Mouse (Mus musculus) NIH3T3 (cell line): ENCODE measurements at regions not wholly inside any gene's neighbourhood (a gene's known extent, or its start where the extent isn't known, plus 50 kb on each side); places are given as distances from the start of the nearest gene placed in this dataset.
A peak's percentile ranks its signal among the peaks of the same experiment; 100 is the strongest.
"Not testable (repeated sequence)": the region's sequence is repeated elsewhere in the genome, so short reads cannot be mapped to it uniquely, and the experiment has no call there.

Experiments
- DNase-seq: peaks from one replicate; pipeline ENCODE4 v3.0.0-alpha.2; 2012; ENCODE audit warnings: low read depth

DNA sequence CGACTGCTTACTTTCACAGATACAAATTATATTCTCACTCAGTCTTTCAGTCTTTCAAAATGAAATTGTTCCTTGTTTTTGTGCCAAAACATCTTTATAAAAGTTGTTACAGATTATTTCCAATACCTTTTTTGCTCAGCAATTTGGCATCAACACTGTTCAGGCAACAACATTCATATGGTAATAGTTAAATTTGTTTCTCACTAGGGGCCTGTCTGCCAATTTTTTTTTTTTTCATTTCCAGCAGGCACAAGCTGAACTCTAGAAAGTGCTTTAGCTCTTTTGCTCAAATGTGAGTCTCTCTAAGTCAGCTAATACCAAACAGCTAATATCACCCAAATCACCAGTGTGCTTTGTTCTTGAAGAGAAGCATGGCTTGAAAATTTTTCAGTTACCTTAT lies 199.4 kb downstream of the Antxr2 start:
- peak; percentile 45 for DNase-seq

GRCm38 (mm10) chr5:97817485-97817884 lies 213.4 kb downstream of the Antxr2 start:
- no peak for DNase-seq

- DNase-seq = no peak
Measured at GRCm38 (mm10) chr5:97815357-97815756, 215.5 kb downstream of the Antxr2 start.

GRCm38 (mm10) chr5:97814700-97815099 lies 216.1 kb downstream of the Antxr2 start:
- no peak for DNase-seq

- no peak for DNase-seq
Measured at GRCm38 (mm10) chr5:97812611-97813350, 218.1 kb downstream of the Antxr2 start.

DNA sequence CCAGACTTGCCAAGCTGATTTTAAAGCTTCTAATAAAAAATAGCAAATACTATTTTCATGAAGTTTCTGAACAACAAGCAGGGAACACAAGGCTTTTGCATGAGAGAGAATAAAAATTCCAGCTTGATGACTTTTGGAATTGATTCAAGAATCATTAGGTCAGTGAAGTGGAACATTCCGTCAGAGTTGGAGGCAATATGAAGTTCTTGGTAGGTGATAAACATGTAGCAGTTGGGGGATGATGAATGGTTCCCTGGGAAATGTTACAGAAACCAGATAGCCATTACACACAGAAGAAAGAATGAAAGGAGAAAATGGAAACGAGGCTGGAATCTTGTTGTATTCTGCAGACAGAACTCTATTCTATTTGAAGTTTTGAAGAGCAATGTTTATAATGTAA lies 221.8 kb downstream of the Antxr2 start:
- no peak for DNase-seq

GRCm38 (mm10) chr5:97807171-97807570 lies 223.7 kb downstream of the Antxr2 start:
- DNase-seq = no peak

DNA sequence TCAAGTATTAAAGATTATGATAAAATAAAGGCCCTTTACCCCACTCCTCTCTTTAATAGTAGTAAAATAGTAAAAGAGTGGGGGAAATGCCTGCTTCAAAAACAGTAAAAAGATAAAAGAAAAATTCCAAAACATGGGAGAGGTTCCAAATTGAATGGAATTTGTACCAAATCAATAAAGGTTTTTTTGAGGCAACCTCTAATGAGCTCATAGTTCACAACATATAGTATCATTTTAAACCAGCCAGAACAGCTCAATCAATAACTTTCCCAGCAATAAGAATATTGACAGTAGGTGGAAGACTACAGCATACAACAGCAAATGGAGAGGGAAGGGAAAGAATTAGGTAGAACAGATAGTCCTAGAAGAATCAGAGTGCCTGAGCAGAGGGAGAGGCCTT lies 224.1 kb downstream of the Antxr2 start:
- DNase-seq = no peak

DNA sequence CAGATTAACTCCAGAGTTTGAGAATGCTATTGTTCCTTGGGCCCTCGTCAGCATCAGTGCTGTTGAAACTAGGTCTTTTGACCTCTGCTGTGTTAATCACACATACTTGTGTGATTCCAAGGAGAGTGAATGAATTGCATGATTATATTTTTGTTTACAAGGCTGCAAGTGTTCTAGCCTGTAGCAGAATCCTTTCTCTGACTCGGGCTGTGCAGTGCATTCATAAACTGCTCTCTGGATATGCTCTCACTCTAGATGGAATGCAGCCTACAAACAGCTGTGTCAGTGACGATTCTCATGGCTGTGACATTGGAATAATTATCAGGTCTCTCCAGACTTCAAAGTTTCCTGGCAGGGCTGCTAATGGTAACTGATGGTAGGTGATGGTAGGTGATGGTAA lies 230.8 kb downstream of the Antxr2 start:
- no peak for DNase-seq

GRCm38 (mm10) chr5:97788175-97788574 lies 242.7 kb downstream of the Antxr2 start:
- DNase-seq = no peak

- DNase-seq = no peak
Measured at GRCm38 (mm10) chr5:97787001-97787400, 243.8 kb downstream of the Antxr2 start.

DNA sequence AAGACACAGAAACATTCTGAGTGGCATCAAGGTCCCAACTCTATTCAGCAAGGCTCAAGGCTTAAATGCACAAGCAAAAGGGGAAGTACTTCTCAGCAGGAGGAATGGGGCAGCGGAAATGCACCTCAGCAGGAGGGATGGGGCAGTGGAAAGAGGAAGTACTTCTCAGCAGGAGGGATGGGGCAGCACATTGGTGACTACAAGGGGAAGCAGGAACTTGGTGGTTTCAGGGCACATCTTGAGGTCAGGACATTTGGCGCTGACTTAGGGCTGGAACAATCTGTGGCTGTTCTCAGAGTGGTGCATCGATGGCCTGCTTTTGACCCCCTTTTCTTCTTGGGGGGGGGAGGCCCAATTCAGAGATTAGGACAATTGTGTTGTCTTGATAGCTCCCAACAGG lies 255.7 kb downstream of the Antxr2 start:
- not testable (repeated sequence) for DNase-seq

DNA sequence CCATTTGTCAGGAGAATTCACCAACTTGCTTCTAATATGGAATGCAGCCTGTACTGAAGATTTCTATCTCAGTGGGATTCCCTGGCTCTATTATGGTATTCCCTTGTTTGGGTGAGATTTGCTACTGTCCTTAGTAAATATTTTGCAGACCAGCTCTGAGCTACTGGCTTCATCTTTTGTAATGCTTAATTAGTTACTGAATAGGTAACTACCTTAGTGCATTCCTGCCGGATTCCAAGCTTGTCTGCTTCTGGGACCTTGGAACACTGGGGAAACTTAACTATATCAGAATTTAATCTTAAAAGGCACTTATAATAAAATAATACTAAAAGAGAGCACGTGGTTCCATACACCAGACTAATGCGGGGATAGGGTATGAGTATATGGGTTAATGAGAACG lies 257.4 kb downstream of the Antxr2 start:
- not testable (repeated sequence) for DNase-seq

GRCm38 (mm10) chr5:97737339-97737738 lies 280.5 kb upstream of the Gk2 start:
- DNase-seq = no peak

GRCm38 (mm10) chr5:97730920-97731319 lies 274.1 kb upstream of the Gk2 start:
- no peak for DNase-seq

- not testable (repeated sequence) for DNase-seq
Measured at GRCm38 (mm10) chr5:97719364-97719763, 262.5 kb upstream of the Gk2 start.

- no peak for DNase-seq
Measured at GRCm38 (mm10) chr5:97705270-97705669, 248.4 kb upstream of the Gk2 start.

DNA sequence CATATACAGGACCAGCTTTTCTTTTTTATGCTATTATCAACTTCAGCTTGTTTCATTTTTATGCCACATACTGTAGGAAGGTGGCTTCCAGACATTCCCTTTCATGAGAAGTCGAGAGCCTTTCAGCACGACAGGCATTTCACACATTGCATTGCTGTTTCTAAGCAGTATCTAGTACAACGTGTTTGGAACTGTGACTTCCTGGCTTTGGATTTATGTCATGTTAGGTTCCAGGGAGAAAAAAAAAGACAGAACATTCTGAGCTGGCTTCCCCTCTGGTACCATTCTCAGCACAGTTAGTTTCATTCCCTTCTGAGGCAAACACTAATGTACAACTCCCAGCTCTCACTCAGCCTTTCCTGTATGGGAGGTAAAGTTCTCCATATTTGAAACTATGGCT lies 243.7 kb upstream of the Gk2 start:
- no peak for DNase-seq

DNA sequence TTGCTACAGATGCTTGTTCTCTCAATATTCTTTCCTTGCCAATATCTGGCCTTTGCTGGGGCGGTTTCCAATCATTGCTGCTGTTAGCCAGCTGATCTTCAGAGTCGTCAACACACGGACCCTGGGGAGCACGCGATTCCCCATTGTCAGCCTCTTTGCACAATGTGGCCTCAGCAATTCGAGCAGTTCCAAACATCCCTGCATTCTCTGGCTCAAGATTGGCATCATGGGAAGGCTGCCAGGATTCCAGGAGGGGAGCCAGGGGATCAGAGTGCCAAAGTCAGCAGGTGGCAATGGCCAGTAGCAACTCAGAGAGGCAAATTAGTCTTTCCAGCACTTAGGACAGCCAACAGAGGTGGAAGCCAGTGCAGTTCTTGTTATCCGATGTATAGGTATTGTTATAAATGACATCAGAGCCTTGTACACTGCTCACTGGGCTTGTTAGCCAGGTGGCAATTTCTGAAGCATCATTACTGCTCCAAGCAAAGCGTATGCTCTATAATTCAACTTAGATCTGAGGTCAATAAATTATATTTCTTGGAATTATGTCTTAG lies 240.8 kb upstream of the Gk2 start:
- DNase-seq = no peak

DNA sequence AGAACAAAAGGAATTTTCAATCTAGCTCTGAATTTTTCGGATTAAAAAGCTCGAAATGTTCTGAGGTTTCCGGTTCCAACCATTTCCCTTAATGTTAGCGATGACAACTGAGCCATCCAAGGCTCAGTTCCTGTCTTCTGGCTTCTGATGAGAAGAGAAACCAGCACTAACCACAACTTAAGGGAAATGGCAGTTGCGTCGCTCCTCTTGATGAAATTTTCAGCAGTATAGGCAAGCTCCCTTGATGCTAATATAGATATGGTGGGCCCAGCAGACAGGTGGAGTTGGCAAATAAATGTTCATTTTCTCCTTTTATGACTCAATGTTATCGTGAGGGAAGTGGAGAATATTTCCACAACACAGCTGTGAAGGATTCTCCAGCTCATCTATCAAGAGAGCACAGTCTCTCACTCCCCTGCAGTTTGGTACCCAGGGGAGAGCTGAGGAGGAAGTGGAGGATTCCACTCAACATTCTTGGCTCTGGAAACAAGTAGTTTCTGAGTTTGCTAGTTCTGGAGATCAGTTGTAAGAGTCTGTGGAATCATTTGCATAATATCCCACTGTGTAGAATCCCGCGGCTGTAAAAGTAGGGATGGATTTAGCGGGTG lies 236.6 kb upstream of the Gk2 start:
- no peak for DNase-seq

GRCm38 (mm10) chr5:97685443-97685842 lies 228.6 kb upstream of the Gk2 start:
- DNase-seq = no peak

DNA sequence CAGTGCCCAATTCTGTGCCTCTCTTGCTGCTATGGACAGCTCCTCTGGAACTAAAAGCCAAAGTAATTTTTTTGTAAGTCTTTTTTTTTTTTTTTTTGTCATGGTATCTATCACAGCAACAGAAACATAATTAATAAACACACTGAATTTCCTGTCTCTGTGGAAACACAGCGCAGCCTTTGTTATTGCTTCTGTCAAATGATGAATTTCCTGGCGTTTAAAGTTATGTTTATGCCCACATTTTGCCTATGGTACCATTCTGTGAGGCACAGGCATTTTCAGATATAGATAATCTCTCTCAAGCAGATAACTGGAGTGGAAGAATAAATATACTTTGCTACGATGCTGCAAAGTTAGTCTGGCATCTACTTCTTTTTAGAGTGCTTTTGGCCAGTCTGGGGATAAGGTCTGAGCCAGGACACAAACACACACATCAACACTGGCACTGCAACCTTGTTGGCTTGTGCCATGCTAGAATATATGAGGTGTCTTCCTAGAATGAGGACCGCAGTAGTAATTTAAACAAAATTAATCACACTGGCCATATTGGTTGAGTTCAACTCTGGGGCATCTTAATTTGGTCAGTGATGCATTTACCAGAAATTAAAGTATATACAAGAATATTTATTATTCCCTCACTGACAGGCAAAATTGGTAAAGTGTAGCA lies 227.9 kb upstream of the Gk2 start:
- DNase-seq = no peak

DNA sequence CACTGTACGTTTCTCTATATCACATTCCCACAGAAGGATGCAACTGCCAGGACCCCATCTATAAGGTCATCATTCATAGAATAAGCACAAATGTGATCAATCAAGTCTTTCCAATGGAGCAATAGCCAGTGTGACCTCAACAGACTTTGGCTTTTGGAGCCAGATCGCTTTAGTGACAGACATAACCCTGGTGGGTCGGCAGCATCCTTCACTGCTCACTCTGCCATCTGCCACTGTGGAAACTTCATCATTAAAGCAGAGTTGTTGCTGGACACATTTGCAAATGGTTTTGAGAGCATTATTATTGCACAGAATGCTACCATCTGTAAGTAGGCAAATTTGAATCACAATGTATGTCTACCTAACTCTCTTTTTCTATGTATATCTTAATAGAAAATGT lies 212.9 kb upstream of the Gk2 start:
- no peak for DNase-seq
